Mouse (Mus musculus) stomach, postnatal 0 days (tissue): ENCODE data around the gene Wdtc1. TPM values are rescaled to one million over a fixed set of nuclear protein-coding genes. Genes with fewer than 3 reads are reported as not detected.

ENCODE experiments used
- ATAC-seq: fragments of 200-750 bp; cut with Nextera tagmentation; 2 replicates; pipeline ENCODE4 v1.8.0; 2017; ENCODE audit not compliant: low FRiP score, low TSS enrichment
- DNase-seq: peaks from one replicate; pipeline ENCODE4 v3.0.0-alpha.2; 2016; ENCODE audit warnings: low spot score
- H3K27ac ChIP-seq: fragments of 300-500 bp; sonication (generic); replicated peaks from 2 replicates; pipeline ENCODE4 v1.5.1; 2014; ENCODE audit warnings: mild to moderate bottlenecking, control low read depth
- H3K27me3 ChIP-seq: fragments of 300-500 bp; sonication (generic); 2 replicates; pipeline ENCODE4 v1.6.1; 2014; ENCODE audit warnings: low read length; ENCODE audit not compliant: control insufficient read depth, insufficient read depth
- H3K36me3 ChIP-seq: fragments of 300-500 bp; sonication (generic); 2 replicates; pipeline ENCODE4 v1.6.1; 2014; ENCODE audit warnings: low read length, mixed read lengths; ENCODE audit not compliant: control insufficient read depth, insufficient read depth
- H3K4me1 ChIP-seq: fragments of 300-500 bp; sonication (generic); replicated peaks from 2 replicates; pipeline ENCODE4 v1.6.1; 2014; ENCODE audit warnings: antibody characterized with exemption; ENCODE audit not compliant: control insufficient read depth, insufficient read depth
- H3K4me2 ChIP-seq: fragments of 300-500 bp; sonication (generic); replicated peaks from 2 replicates; pipeline ENCODE4 v1.6.1; 2014; ENCODE audit warnings: low read depth, mild to moderate bottlenecking, control low read depth, moderate library complexity
- H3K4me3 ChIP-seq: fragments of 300-500 bp; sonication (generic); 2 replicates; pipeline ENCODE4 v1.5.1; 2014; ENCODE audit warnings: low read depth, low read length, control low read depth
- H3K9ac ChIP-seq: fragments of 300-500 bp; sonication (generic); 2 replicates; pipeline ENCODE4 v1.6.1; 2014; ENCODE audit warnings: mild to moderate bottlenecking, low read length, control low read depth, mixed read lengths
- H3K9me3 ChIP-seq: fragments of 300-500 bp; sonication (generic); 2 replicates; pipeline ENCODE4 v1.6.1; 2016; ENCODE audit warnings: low read length; ENCODE audit not compliant: control insufficient read depth
- CTCF ChIP-seq: IDR thresholded peaks from 2 replicates; pipeline ENCODE4 v1.5.1; 2016; ENCODE audit warnings: antibody characterized with exemption, low read depth, mild to moderate bottlenecking, moderate library complexity
- EP300 ChIP-seq: optimal IDR thresholded peaks from 2 replicates; pipeline ENCODE3; 2016; ENCODE audit warnings: antibody characterized with exemption
- WGBS: fragments of 180-500 bp; shearing (Covaris S2); extraction: QIAGEN DNeasy Blood & Tissue Kit; methylation state at CpG from one replicate; pipeline ENCODE4 v1.1.7; 2014; 5-methylcytosine and 5-hydroxymethylcytosine counted together
- polyA plus RNA-seq: library from polyadenylated mRNA; unstranded; fragments of >200 nt; fragmentation: Nextera tagmentation; extraction: Ambion mirVana; gene quantifications from 2 replicates; pipeline ENCODE4 v1.2.1, GENCODE M21; 2015

The Wdtc1 gene
- polyA plus RNA-seq, 1 experiment from 2014 or later = 6.2 TPM

DNA sequence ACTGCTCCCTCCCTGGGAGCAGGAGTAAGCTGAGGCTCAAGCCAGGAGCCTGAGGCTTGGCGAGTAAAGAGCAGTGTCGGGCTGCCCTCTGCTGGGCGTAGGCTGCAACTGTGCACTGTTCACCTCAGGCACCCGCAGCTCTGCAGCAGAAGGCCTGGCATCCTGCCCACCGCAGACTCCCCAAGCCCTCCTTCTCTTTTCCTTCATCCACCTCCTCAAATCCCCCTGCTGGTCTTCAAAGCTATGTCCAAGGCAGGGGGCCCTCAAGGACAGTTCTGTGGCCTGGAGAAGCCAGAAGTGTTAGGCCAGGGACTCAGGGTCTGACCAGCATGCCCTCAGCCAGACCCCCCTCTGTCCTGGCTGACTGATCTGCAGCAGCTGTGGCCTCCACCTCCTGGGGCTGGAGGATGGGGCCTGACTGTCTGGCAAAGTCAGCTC lies 55.5 kb downstream of the Wdtc1 start:
- H3K4me3 ChIP-seq = no peak overlapping the region
- no peak overlapping the region for H3K4me2 ChIP-seq
- H3K9ac ChIP-seq = no peak overlapping the region; the same call in 1 of the 2 replicates
- ATAC-seq = peak; percentile 78
- H3K36me3 ChIP-seq = peaks cover 28% of the 10 kb centered on the region
- no peak for TF ChIP-seq EP300
- TF ChIP-seq CTCF = peak; percentile 96
- 0 out of 2 replicates have a peak overlapping the region, but pooled peaks have one; percentile 56 for H3K27ac ChIP-seq
- DNase-seq = peak; percentile 80
- no peaks in the 10 kb centered on the region for H3K4me1 ChIP-seq
- no peaks in the 10 kb centered on the region for H3K9me3 ChIP-seq
- WGBS = 2% methylated on average over 5 of the region's 5 CpGs
- no peaks in the 10 kb centered on the region for H3K27me3 ChIP-seq

- 71% methylated on average over 10 of the region's 10 CpGs for WGBS
- TF ChIP-seq CTCF = no peak
- no peak for TF ChIP-seq EP300
- ATAC-seq = no peak
- Histone ChIP-seq H3K9ac (no peak overlapping the region), H3K4me1 (no peaks in the 10 kb centered on the region), H3K27me3 (no peaks in the 10 kb centered on the region), H3K4me3 (no peak overlapping the region), H3K4me2 (no peak overlapping the region), H3K36me3 (peaks cover 28% of the 10 kb centered on the region), H3K27ac (no peak overlapping the region), H3K9me3 (no peaks in the 10 kb centered on the region)
- DNase-seq = no peak
Measured at GRCm38 (mm10) chr4:133297360-133297759, 55.9 kb downstream of the Wdtc1 start.

DNA sequence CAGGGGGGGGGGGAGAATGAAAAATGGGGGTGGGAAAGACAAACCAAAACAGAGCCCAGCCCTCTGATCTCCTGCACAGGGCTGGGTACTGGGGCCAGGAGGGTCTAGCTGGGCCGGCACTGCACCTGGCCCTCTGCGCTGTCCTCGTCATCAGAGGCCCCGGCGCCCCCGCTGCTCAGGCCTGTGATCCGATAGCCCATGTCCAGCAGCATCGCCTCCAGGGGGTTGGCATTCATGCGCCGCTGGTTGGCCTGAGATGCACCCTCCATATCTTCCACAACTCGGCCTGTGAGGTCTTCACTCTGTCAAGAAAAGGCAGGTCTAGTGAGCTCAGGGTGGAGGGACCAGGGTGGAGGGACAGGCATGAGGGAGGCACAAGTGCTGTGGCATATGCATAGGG lies 59.2 kb downstream of the Wdtc1 start:
- WGBS = 70% methylated on average over 11 of the region's 11 CpGs
- H3K9ac ChIP-seq = no peak overlapping the region
- H3K4me2 ChIP-seq = no peak overlapping the region
- H3K36me3 ChIP-seq = peaks cover 18% of the 10 kb centered on the region
- ATAC-seq (no peak), DNase-seq (no peak)
- H3K27me3 ChIP-seq = no peaks in the 10 kb centered on the region
- H3K4me1 ChIP-seq = no peaks in the 10 kb centered on the region
- no peak for TF ChIP-seq EP300
- no peak for TF ChIP-seq CTCF
- H3K9me3 ChIP-seq = no peaks in the 10 kb centered on the region
- no peak overlapping the region for H3K4me3 ChIP-seq
- no peak overlapping the region for H3K27ac ChIP-seq

DNA sequence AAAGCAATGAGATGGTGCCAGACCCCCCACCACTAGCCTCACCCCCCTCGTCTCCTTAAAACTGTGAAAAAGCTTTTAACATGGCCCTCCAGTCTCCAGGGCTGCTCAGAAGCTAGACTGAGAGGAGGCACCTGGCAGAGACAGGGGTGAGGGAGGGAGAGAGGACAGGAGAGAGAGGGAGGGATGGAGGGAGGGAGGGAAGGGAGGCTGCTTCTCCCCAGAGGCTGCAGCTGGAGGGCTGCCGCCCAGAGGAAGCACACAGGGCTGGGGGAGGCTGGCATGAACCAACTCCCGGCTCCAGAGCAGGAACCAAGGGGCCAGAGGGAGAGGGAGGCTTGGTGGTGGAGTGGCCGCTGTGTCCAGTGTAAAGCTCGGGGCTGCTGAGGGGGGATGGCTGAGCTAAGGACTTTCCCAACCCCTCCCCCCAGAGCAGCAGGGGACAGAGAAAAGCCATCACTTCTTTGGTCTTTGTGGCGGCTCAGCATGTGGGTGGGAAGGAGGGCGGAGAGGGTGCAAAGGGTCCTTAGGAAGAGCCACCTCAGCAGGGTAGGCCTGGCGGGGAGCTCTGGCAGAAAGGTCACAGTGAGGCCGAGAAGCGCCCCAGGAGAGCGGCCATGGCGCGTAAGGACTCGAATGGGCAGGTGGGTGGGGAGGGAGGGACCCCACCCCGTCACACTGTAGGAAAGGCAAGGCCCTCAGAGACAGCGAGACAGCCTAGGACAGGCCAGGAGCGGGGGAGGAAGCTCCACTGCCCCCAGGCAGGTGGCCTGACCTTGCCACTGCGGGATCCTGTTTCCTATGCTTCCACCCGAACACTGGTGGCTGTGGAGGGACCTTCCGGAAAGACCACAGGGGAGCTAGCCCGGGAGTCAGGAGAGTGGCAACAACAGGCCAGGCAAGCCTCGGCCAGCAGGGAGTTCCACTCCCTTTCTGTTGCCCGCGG lies 60.1 kb downstream of the Wdtc1 start:
- WGBS = 51% methylated on average over 24 of the region's 24 CpGs
- Histone ChIP-seq H3K4me1 (no peaks in the 10 kb centered on the region), H3K36me3 (peaks cover 18% of the 10 kb centered on the region), H3K9ac (0 out of 2 replicates have a peak overlapping the region, but pooled peaks have one; percentile 8), H3K9me3 (no peaks in the 10 kb centered on the region), H3K4me3 (no peak overlapping the region), H3K4me2 (no peak overlapping the region), H3K27me3 (no peaks in the 10 kb centered on the region), H3K27ac (no peak overlapping the region)
- ATAC-seq (peak; percentile 23; the same call in 1 of the 2 replicates), DNase-seq (no peak)
- TF ChIP-seq EP300 = no peak
- no peak for TF ChIP-seq CTCF

DNA sequence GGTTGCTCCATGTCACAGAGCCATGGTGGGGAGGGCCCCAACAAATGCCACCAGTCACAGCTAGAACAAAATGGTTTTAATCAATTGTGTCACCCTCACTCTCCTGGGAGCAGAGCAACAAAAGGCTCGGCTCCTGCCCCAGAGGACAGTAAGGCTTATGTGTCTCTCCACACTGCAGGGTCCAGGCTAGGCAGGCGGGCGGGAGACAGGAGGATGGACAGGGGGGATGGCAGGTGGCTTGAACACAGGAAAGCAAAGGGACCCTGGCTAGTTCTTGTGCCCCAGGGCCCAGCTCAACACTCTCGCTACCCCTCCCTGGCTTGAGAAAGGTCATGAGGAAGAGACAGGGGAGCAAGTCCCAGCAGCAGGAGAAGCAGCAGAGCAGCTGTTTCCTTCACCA lies 60.9 kb downstream of the Wdtc1 start:
- Histone ChIP-seq H3K4me1 (no peaks in the 10 kb centered on the region), H3K27me3 (no peaks in the 10 kb centered on the region), H3K9ac (no peak overlapping the region), H3K27ac (no peak overlapping the region), H3K4me3 (no peak overlapping the region), H3K9me3 (no peaks in the 10 kb centered on the region), H3K4me2 (no peak overlapping the region), H3K36me3 (peaks cover 18% of the 10 kb centered on the region)
- ATAC-seq = no peak
- DNase-seq = no peak
- WGBS = 86% methylated on average over 4 of the region's 4 CpGs
- TF ChIP-seq EP300 (no peak), CTCF (no peak)

DNA sequence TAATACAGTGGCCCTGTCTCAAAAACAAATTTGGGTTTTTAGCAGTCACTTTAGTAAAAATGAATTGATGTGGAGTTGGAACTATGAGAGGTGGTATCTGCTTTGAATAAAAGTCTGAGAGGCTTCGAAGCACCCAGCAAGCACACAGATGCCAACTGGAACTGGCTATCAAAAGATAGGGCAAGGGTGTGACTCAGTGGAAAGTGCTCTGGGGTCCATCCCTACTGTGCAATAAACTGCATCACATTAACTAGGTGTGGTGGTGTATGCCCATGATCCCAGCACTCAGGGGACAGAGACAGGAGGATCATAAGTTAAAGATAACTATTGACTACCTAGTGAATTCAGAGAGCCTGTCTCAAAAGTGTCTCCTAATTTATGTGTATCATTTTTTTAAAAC lies 62.0 kb downstream of the Wdtc1 start:
- Histone ChIP-seq H3K9me3 (no peaks in the 10 kb centered on the region), H3K27me3 (no peaks in the 10 kb centered on the region), H3K9ac (no peak overlapping the region), H3K4me1 (no peaks in the 10 kb centered on the region), H3K27ac (no peak overlapping the region), H3K4me2 (no peak overlapping the region), H3K4me3 (no peak overlapping the region), H3K36me3 (peaks cover 18% of the 10 kb centered on the region)
- ATAC-seq (no peak), DNase-seq (no peak)
- TF ChIP-seq EP300 (no peak), CTCF (no peak)
- WGBS = 89% methylated on average over 1 of the region's 1 CpGs
